ENCODE assay signal across 18 mouse cellular contexts in the genomic region with DNA sequence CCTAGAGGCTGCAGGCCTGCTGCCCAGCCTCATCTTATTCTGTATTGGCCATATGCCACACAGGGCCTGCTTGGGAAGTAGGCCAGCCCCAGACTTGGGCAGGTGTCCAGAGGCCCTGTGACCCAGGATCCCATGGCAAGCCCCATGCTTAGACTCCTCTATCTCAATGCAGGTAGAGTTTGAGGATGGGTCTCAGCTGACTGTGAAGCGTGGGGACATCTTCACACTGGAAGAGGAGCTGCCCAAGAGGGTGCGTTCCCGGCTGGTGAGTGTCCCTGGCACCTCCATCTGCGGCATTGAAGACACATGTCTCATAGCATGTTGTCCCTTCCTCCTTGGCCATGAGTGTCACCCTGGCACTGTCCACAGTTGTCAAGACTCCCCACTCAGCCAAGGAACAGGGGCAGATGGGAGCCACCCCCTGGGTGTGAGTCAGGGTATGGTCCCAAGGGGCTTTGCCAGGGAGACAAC.
A peak's percentile ranks its signal among the peaks of the same experiment; 100 is the strongest.
DNase-seq lines count a peak whose midpoint lies in the region; ATAC-seq and TF ChIP-seq lines count a peak whose summit lies in the region.
"Had no signal": no experiment of that assay in that cellular context is flagged by ENCODE, and none has a peak within 500 bp of the region (broad histone marks: within the 10 kb centered on the region; RNA-seq: fewer than 3 reads in every experiment).

No protein-coding gene starts in this region.

- no peak overlapping the region for H3K9ac ChIP-seq in forebrain, embryonic 13.5 days
- H3K9ac ChIP-seq in forebrain, embryonic 14.5 days (ENCODE audit: low read length) = no peak overlapping the region
- H3K9ac ChIP-seq in heart, postnatal 0 days (replicated peaks; ENCODE audit: low read depth, low read length) = no peak overlapping the region
- H3K9ac ChIP-seq: liver, embryonic 14.5 days; midbrain, embryonic 15.5 days; neural tube, embryonic 13.5 days; stomach, embryonic 15.5 days had no signal

- H3K27ac ChIP-seq in forebrain, embryonic 13.5 days = peak overlapping the region; percentile 19; the same call in 1 of the 2 replicates
- H3K27ac ChIP-seq in forebrain, embryonic 14.5 days (ENCODE audit: low read depth, low read length) = no peak overlapping the region
- no peak overlapping the region for H3K27ac ChIP-seq in kidney, adult 2 months (ENCODE audit: insufficient read depth, low read depth, low read length)
- H3K27ac ChIP-seq in heart, postnatal 0 days (ENCODE audit: low read depth) = no peak overlapping the region
- H3K27ac ChIP-seq: kidney, postnatal 0 days; liver, embryonic 14.5 days; midbrain, embryonic 15.5 days; neural tube, embryonic 13.5 days; stomach, embryonic 15.5 days had no signal

- H3K4me3 ChIP-seq in forebrain, embryonic 13.5 days = no peak overlapping the region
- H3K4me3 ChIP-seq in forebrain, embryonic 14.5 days (ENCODE audit: low read depth, low read length) = no peak overlapping the region
- H3K4me3 ChIP-seq in kidney, adult 2 months (ENCODE audit: insufficient read depth, low read depth, low read length) = no peak overlapping the region
- no peak overlapping the region for H3K4me3 ChIP-seq in heart, postnatal 0 days (ENCODE audit: low read depth, low read length)
- H3K4me3 ChIP-seq: midbrain, embryonic 15.5 days; neural tube, embryonic 13.5 days; stomach, embryonic 15.5 days had no signal

- peaks cover 91% of the 10 kb centered on the region for H3K36me3 ChIP-seq in forebrain, embryonic 13.5 days (ENCODE audit: poor library complexity, severe bottlenecking)
- H3K36me3 ChIP-seq in forebrain, embryonic 14.5 days (ENCODE audit: control insufficient read depth, insufficient read depth, low read length) = peaks cover 89% of the 10 kb centered on the region
- no peaks in the 10 kb centered on the region; the same call in 1 of the 2 replicates for H3K36me3 ChIP-seq in kidney, adult 2 months (ENCODE audit: control insufficient read depth, insufficient read depth, low read length)
- H3K36me3 ChIP-seq in heart, postnatal 0 days (replicated peaks; ENCODE audit: control insufficient read depth, insufficient read depth, low read length) = peaks cover 57% of the 10 kb centered on the region

- 98% methylated on average over 4 of the region's 4 CpGs for WGBS in forebrain, embryonic 13.5 days
- WGBS in forebrain, embryonic 14.5 days = 94% methylated on average over 4 of the region's 4 CpGs
- 90% methylated on average over 4 of the region's 4 CpGs for WGBS in kidney, adult 2 months
- 92% methylated on average over 4 of the region's 4 CpGs for WGBS in heart, postnatal 0 days

- ATAC-seq in forebrain, embryonic 13.5 days = no peak
- ATAC-seq in forebrain, embryonic 14.5 days = no peak
- ATAC-seq in heart, postnatal 0 days (ENCODE audit: insufficient read depth, low read depth) = 0 out of 2 replicates have a peak, but pooled peaks have one; percentile 29
- ATAC-seq: midbrain, embryonic 15.5 days had no signal

- TF ChIP-seq CTCF in kidney, adult 2 months (conservative IDR thresholded peaks at IDR 0.05; ENCODE audit: insufficient read depth, insufficient read length, low read depth, low read length) = no peak
- TF ChIP-seq CTCF in heart, postnatal 0 days (IDR thresholded peaks at IDR 0.05; ENCODE audit: low read depth) = no peak

- no peak overlapping the region for H3K4me2 ChIP-seq in forebrain, embryonic 13.5 days
- H3K4me2 ChIP-seq in forebrain, embryonic 14.5 days (ENCODE audit: low read length) = no peak overlapping the region
- no peak overlapping the region for H3K4me2 ChIP-seq in heart, postnatal 0 days (ENCODE audit: low read depth, low read length)
- H3K4me2 ChIP-seq: midbrain, embryonic 15.5 days; neural tube, embryonic 13.5 days; stomach, embryonic 15.5 days had no signal

- peaks cover 1% of the 10 kb centered on the region; the same call in 1 of the 2 replicates for H3K4me1 ChIP-seq in forebrain, embryonic 13.5 days
- no peaks in the 10 kb centered on the region for H3K4me1 ChIP-seq in forebrain, embryonic 14.5 days (ENCODE audit: control insufficient read depth, insufficient read depth, low read length)
- H3K4me1 ChIP-seq in kidney, adult 2 months (ENCODE audit: control insufficient read depth, insufficient read depth, low read length) = no peaks in the 10 kb centered on the region
- H3K4me1 ChIP-seq in heart, postnatal 0 days (ENCODE audit: control insufficient read depth, insufficient read depth) = 0 out of 2 replicates have a peak, but pooled peaks cover 8% of the 10 kb centered on the region
- H3K4me1 ChIP-seq: midbrain, embryonic 15.5 days; neural tube, embryonic 13.5 days; stomach, embryonic 15.5 days had no signal

- DNase-seq in forebrain, embryonic 14.5 days (ENCODE audit: low spot score) = no peak
- peak; percentile 44 for DNase-seq in kidney, adult 2 months
- DNase-seq in kidney, postnatal 10 days = no peak
- peak; percentile 79 for DNase-seq in cerebellum, adult 11-12 months
- DNase-seq in heart, postnatal 0 days (ENCODE audit: low spot score) = no peak
- DNase-seq in embryo, embryonic 10 days (ENCODE audit: low spot score) = no peak
- DNase-seq in neural tube, embryonic 10.5 days (ENCODE audit: extremely low spot score, low spot score) = no peak
- DNase-seq: B cell, adult 2 months; lung, postnatal 36 days; right cerebral cortex, adult 18-20 months; thymus, postnatal 36 days had no signal

- H3K9me3 ChIP-seq in forebrain, embryonic 13.5 days (replicated peaks) = no peaks in the 10 kb centered on the region
- no peaks in the 10 kb centered on the region for H3K9me3 ChIP-seq in forebrain, embryonic 14.5 days (replicated peaks; ENCODE audit: control insufficient read depth, low read length)
- H3K9me3 ChIP-seq in heart, postnatal 0 days (replicated peaks; ENCODE audit: control insufficient read depth, low read length) = no peaks in the 10 kb centered on the region
- H3K9me3 ChIP-seq: G1E; midbrain, embryonic 15.5 days; neural tube, embryonic 13.5 days; stomach, embryonic 15.5 days had no signal

- H3K27me3 ChIP-seq in forebrain, embryonic 13.5 days = no peaks in the 10 kb centered on the region
- H3K27me3 ChIP-seq in forebrain, embryonic 14.5 days (replicated peaks; ENCODE audit: control insufficient read depth, insufficient read depth, low read length) = no peaks in the 10 kb centered on the region
- no peaks in the 10 kb centered on the region for H3K27me3 ChIP-seq in kidney, adult 2 months (replicated peaks; ENCODE audit: control insufficient read depth, insufficient read depth, low read length)
- no peaks in the 10 kb centered on the region for H3K27me3 ChIP-seq in heart, postnatal 0 days (ENCODE audit: control insufficient read depth, insufficient read depth, low read length)
- H3K27me3 ChIP-seq: midbrain, embryonic 15.5 days; neural tube, embryonic 13.5 days; stomach, embryonic 15.5 days had no signal

- TF ChIP-seq EP300 in heart, postnatal 0 days (IDR thresholded peaks at IDR 0.05; ENCODE audit: low read depth) = 0 out of 2 replicates have a peak, but pooled peaks have one; percentile 27

- TF ChIP-seq POLR2A in kidney, adult 2 months (IDR thresholded peaks at IDR 0.05; ENCODE audit: low read depth, low read length) = no peak

Comparison
In these comparisons a context has a peak if more than half of its experiments do, and no peak if none do; other contexts are left out.
1. DNase-seq: peak in kidney, adult 2 months (single experiment) and cerebellum, adult 11-12 months (single experiment); none in forebrain, embryonic 14.5 days (single experiment), kidney, postnatal 10 days (single experiment), heart, postnatal 0 days (single experiment), embryo, embryonic 10 days (single experiment) and neural tube, embryonic 10.5 days (single experiment).